Mouse (Mus musculus): ENCODE data around the gene Btf3.

The Btf3 gene

GRCm38 (mm10) chr13:98264111-98264510, 52.7 kb downstream of the Btf3 start:
- DNase-seq: no peak

- DNase-seq: no peak
Measured at GRCm38 (mm10) chr13:98263458-98263987, 53.3 kb downstream of the Btf3 start.

GRCm38 (mm10) chr13:98262636-98263457, 54.0 kb downstream of the Btf3 start, which contains the start of the genes Utp15 and Ankra2:
Gene Utp15, minus strand, starts transcription at chr13:98263041.
Gene Ankra2, plus strand, starts transcription at chr13:98263074.
- DNase-seq: peak; percentile 98

Measured in kidney, adult 8-10 months (tissue).